Mouse (Mus musculus) heart, embryonic 14.5 days (tissue): ENCODE results near the gene Ptprj. TPM values are rescaled to one million over a fixed set of nuclear protein-coding genes. Genes with fewer than 3 reads are reported as not detected.

Experiments used
- ATAC-seq: fragments of 200-750 bp; cut with Nextera tagmentation; 2 replicates; pipeline ENCODE4 v1.8.0; 2017; ENCODE audit warnings: low read depth, moderate TSS enrichment; ENCODE audit not compliant: insufficient number of reproducible peaks, insufficient read depth, low FRiP score
- H3K27ac ChIP-seq, 2 experiments: fragments of 200-500 bp in 1 of 2; fragments of 300-500 bp in 1 of 2; sonication (generic) in 1 of 2; replicated peaks in 1 of 2; 2 replicates each; pipeline ENCODE4 v1.5.1; 2012 to 2014; ENCODE audit warnings: low read depth in 2 of 2, low read length in 2 of 2, control low read depth in 1 of 2, mild to moderate bottlenecking in 1 of 2, mixed read lengths in 1 of 2; ENCODE audit not compliant: control insufficient read depth in 1 of 2, insufficient read depth in 1 of 2
- H3K27me3 ChIP-seq: fragments of 300-500 bp; sonication (generic); 2 replicates; pipeline ENCODE4 v1.6.1; 2014; ENCODE audit warnings: mild to moderate bottlenecking, low read length, control low read depth; ENCODE audit not compliant: control insufficient read depth, insufficient read depth
- H3K36me3 ChIP-seq: fragments of 300-500 bp; sonication (generic); 2 replicates; pipeline ENCODE4 v1.6.1; 2014; ENCODE audit warnings: mild to moderate bottlenecking, control low read depth, low read length, mixed read lengths; ENCODE audit not compliant: control insufficient read depth, insufficient read depth
- H3K4me1 ChIP-seq, 2 experiments: fragments of 200-500 bp in 1 of 2; fragments of 300-500 bp in 1 of 2; sonication (generic) in 1 of 2; 2 replicates each; pipeline ENCODE4 v1.6.1; 2012 to 2014; ENCODE audit warnings: low read length in 2 of 2, control low read depth in 1 of 2, mixed read lengths in 1 of 2; ENCODE audit not compliant: control insufficient read depth in 2 of 2, insufficient read depth in 2 of 2
- H3K4me2 ChIP-seq: fragments of 300-500 bp; sonication (generic); 2 replicates; pipeline ENCODE4 v1.6.1; 2014; ENCODE audit warnings: mild to moderate bottlenecking, low read length
- H3K4me3 ChIP-seq, 2 experiments: fragments of 200-500 bp in 1 of 2; fragments of 300-500 bp in 1 of 2; sonication (generic) in 1 of 2; 2 replicates each; pipeline ENCODE4 v1.5.1; 2012 to 2014; ENCODE audit warnings: low read length in 2 of 2, mild to moderate bottlenecking in 2 of 2, control low read depth in 1 of 2, low read depth in 1 of 2, moderate library complexity in 1 of 2; ENCODE audit not compliant: control insufficient read depth in 1 of 2, insufficient read depth in 1 of 2
- H3K9ac ChIP-seq: fragments of 300-500 bp; sonication (generic); 2 replicates; pipeline ENCODE4 v1.6.1; 2014; ENCODE audit warnings: mild to moderate bottlenecking, low read length
- H3K9me3 ChIP-seq: fragments of 300-500 bp; sonication (generic); 2 replicates; pipeline ENCODE4 v1.6.1; 2016; ENCODE audit warnings: low read length, control low read depth; ENCODE audit not compliant: control insufficient read depth
- WGBS: fragments of 180-500 bp; shearing (Covaris S2); extraction: QIAGEN DNeasy Blood & Tissue Kit; methylation state at CpG from one replicate; pipeline ENCODE4 v1.1.7; 2014; 5-methylcytosine and 5-hydroxymethylcytosine counted together
- polyA plus RNA-seq: library from polyadenylated mRNA; unstranded; fragments of >200 nt; fragmentation: Nextera tagmentation; extraction: Ambion mirVana; gene quantifications from 2 replicates; pipeline ENCODE4 v1.2.1, GENCODE M21; 2014

The Ptprj gene
- polyA plus RNA-seq, 1 experiment from 2014 or later: 1.5 TPM

- H3K27ac ChIP-seq: no peak overlapping the region
- no peak for ATAC-seq
Measured at GRCm38 (mm10) chr2:90559015-90559687, 21.3 kb downstream of the Ptprj start.

GRCm38 (mm10) chr2:90558361-90558760, 22.1 kb downstream of the Ptprj start:
- Histone ChIP-seq H3K9me3 (no peaks in the 10 kb centered on the region), H3K4me3 (no peak overlapping the region), H3K4me2 (no peak overlapping the region), H3K27ac (no peak overlapping the region), H3K36me3 (no peaks in the 10 kb centered on the region), H3K9ac (no peak overlapping the region), H3K4me1 (peaks cover 7 to 8% of the 10 kb centered on the region in 2 experiments; a peak in 3 of 4 replicates), H3K27me3 (no peaks in the 10 kb centered on the region)
- WGBS: 89% methylated on average over 11 of the region's 11 CpGs
- ATAC-seq: no peak

More at GRCm38 (mm10) chr2:90559015-90559687, 21.3 kb downstream of the Ptprj start:
- H3K36me3 ChIP-seq: no peaks in the 10 kb centered on the region
- WGBS: 69% methylated on average over 2 of the region's 2 CpGs
- H3K27me3 ChIP-seq: no peaks in the 10 kb centered on the region
- H3K9ac ChIP-seq: no peak overlapping the region
- peaks cover 6 to 7% of the 10 kb centered on the region in 2 experiments; a peak in 3 of 4 replicates for H3K4me1 ChIP-seq
- H3K9me3 ChIP-seq: no peaks in the 10 kb centered on the region
- no peak overlapping the region for H3K4me3 ChIP-seq
- no peak overlapping the region for H3K4me2 ChIP-seq

- Histone ChIP-seq H3K9ac (no peak overlapping the region), H3K4me2 (no peak overlapping the region), H3K36me3 (no peaks in the 10 kb centered on the region), H3K4me3 (no peak overlapping the region), H3K27me3 (no peaks in the 10 kb centered on the region), H3K9me3 (no peaks in the 10 kb centered on the region), H3K27ac (no peak overlapping the region), H3K4me1 (peaks cover 7 to 8% of the 10 kb centered on the region in 2 experiments; a peak in 3 of 4 replicates)
- ATAC-seq: no peak
- 80% methylated on average over 3 of the region's 3 CpGs for whole genome bisulfite sequencing
Measured at GRCm38 (mm10) chr2:90557913-90558312, 22.5 kb downstream of the Ptprj start.

- Histone ChIP-seq H3K9ac (no peak overlapping the region), H3K4me3 (no peak overlapping the region), H3K27me3 (no peaks in the 10 kb centered on the region), H3K4me2 (no peak overlapping the region), H3K36me3 (no peaks in the 10 kb centered on the region), H3K9me3 (no peaks in the 10 kb centered on the region), H3K4me1 (peaks cover 7% of the 10 kb centered on the region in 2 experiments; a peak in 3 of 4 replicates), H3K27ac (no peak overlapping the region)
- 79% methylated on average over 5 of the region's 5 CpGs for WGBS
- ATAC-seq: no peak
Measured at GRCm38 (mm10) chr2:90555744-90556143, 24.7 kb downstream of the Ptprj start.

GRCm38 (mm10) chr2:90554806-90555205, 25.6 kb downstream of the Ptprj start:
- Histone ChIP-seq H3K27me3 (no peaks in the 10 kb centered on the region), H3K9ac (no peak overlapping the region), H3K36me3 (no peaks in the 10 kb centered on the region), H3K4me3 (no peak overlapping the region), H3K4me1 (peaks cover 0 to 2% of the 10 kb centered on the region in 2 experiments; a peak in 1 of 4 replicates), H3K27ac (no peak overlapping the region), H3K4me2 (no peak overlapping the region), H3K9me3 (no peaks in the 10 kb centered on the region)
- ATAC-seq: no peak
- WGBS: 89% methylated on average over 4 of the region's 4 CpGs

GRCm38 (mm10) chr2:90553861-90554260, 26.6 kb downstream of the Ptprj start:
- H3K27me3 ChIP-seq: no peaks in the 10 kb centered on the region
- no peaks in the 10 kb centered on the region for H3K36me3 ChIP-seq
- H3K4me1 ChIP-seq: peaks cover 0 to 2% of the 10 kb centered on the region in 2 experiments; a peak in 1 of 4 replicates
- H3K9ac ChIP-seq: no peak overlapping the region
- no peak overlapping the region for H3K4me2 ChIP-seq
- no peak overlapping the region for H3K27ac ChIP-seq
- ATAC-seq: no peak
- no peaks in the 10 kb centered on the region for H3K9me3 ChIP-seq
- no peak overlapping the region for H3K4me3 ChIP-seq
- WGBS: 74% methylated on average over 4 of the region's 4 CpGs

- no peak overlapping the region for H3K4me2 ChIP-seq
- ATAC-seq: no peak
- no peak overlapping the region for H3K9ac ChIP-seq
- H3K4me1 ChIP-seq: peaks cover 2 to 3% of the 10 kb centered on the region in 2 experiments; a peak in 2 of 4 replicates
- no peaks in the 10 kb centered on the region for H3K36me3 ChIP-seq
- WGBS: 92% methylated on average over 6 of the region's 6 CpGs
- no peaks in the 10 kb centered on the region for H3K27me3 ChIP-seq
- no peak overlapping the region for H3K4me3 ChIP-seq
- no peaks in the 10 kb centered on the region for H3K9me3 ChIP-seq
- H3K27ac ChIP-seq: no peak overlapping the region
Measured at GRCm38 (mm10) chr2:90550656-90551055, 29.8 kb downstream of the Ptprj start.

- Histone ChIP-seq H3K4me1 (peaks cover 0 to 3% of the 10 kb centered on the region in 2 experiments; a peak in 1 of 4 replicates), H3K9me3 (no peaks in the 10 kb centered on the region), H3K27me3 (no peaks in the 10 kb centered on the region), H3K4me2 (no peak overlapping the region), H3K9ac (no peak overlapping the region), H3K36me3 (no peaks in the 10 kb centered on the region), H3K27ac (no peak overlapping the region), H3K4me3 (no peak overlapping the region)
- WGBS: 78% methylated on average over 5 of the region's 5 CpGs
- ATAC-seq: no peak
Measured at GRCm38 (mm10) chr2:90548541-90548940, 31.9 kb downstream of the Ptprj start.
